Mouse (Mus musculus) retina, postnatal 7 days (tissue): ENCODE data around the gene Cables2.
"Not testable (repeated sequence)": the region's sequence is repeated elsewhere in the genome, so short reads cannot be mapped to it uniquely, and the experiment has no call there.

Experiments
- DNase-seq: peaks from one replicate; pipeline ENCODE4 v3.0.0-alpha.2; 2012; ENCODE audit warnings: low read depth, low spot score

Gene Cables2

DNA sequence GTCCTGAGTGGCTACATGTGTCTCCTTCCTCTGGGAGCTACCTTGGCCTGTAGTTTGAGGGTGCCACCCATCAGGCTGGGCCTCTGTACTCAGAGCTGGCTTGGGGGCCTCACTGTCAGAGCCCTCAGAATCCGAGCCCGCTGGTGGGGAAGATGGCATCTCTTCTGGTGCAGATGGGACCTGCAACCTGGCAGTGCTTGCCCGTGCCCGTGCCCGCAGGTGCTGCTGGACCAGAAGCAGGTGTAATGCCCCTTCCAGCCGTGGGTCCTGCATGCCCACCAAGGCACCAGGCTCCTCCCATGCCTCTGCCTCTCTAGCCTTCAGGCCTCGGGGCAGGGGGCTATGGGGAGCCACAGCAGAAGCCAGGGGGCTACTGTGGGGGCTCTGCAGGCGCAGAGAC, 6.0 kb upstream of the Cables2 start:
- no peak for DNase-seq

DNA sequence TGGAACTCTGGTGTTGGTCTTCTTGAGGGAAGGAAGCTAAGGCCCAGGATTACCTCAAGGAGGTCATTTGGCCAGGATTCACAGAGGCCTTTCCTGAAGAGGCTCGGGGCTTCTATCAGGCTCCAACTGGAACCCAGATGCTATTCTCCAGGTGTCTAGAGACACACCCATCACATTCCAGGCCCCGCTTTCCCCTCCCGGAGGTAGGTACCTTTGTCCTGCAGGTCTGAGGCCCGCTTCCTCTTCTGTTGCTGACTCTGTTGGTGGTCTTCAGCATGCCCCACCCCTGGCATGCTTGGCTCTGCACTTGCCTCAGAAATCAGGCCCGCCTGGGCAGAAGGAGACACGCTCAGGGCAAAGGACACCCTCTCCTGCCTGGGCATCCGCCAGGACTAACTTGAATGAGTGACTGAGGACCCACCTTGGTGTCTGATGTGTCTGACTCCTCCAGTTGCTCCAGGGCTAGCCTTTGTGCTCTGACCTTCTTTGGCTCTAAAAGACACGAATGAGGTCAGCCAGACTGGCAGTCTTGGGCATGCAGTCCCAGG, 4.6 kb upstream of the Cables2 start:
- DNase-seq = no peak

DNA sequence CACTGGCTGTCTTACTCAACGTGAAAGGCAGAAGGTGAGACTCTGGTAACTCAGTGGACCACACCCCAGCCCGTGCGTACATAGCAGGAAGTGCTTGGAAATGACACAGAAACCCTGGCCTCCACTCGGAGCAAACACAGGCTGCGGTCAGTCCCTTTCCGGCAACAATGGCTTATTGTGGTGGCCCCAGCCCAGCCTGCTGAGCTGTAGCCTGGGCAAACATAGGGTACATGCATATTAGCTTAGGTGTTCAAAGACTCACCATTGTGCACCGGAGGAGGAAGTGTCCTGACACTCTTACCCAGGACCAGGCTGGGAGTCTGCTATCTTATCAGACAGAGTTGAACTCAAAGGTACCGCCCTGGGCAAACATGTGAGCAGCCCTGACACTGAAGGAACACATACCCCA, 3.6 kb upstream of the Cables2 start:
- no peak for DNase-seq

DNA sequence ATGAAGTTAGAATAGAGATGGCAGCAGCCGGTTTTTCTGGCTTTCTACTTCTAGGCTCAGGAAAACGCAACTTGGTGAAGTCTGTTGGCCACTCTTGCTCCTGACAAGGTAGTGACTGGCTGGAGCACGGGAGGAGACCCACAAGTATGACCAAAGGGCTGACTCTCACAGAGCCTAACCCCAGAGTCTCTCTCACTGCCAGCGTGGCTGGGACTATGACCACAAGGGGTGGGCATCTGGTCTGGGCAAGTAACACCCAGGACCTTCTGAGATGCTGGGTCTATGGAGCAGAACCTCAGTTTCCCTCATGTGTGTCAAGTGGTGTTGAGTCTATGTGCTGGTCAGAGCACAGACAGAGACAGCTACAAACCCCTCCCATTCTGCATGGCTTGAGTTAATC, 3.1 kb upstream of the Cables2 start:
- DNase-seq = no peak

DNA sequence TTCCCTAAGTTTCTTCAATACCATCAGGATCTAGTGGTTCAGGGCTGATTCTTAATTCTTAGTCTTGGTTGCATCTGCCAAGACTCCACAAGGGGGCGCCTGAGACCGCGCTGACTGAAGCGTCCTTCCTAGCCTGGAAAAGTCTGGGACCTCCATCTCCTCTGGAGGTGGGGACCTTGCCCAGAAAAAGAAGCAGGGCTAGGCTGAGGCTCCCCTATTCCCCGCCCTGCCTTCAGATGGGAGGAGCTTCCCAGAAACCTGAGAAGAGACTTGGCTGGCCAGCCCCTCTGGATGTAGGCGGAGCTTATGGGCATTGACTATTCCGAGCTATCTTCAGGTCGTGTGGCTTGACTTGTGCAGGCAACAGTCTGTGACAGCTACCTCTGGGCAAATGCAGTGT, 2.5 kb upstream of the Cables2 start:
- peak; percentile 76 for DNase-seq

DNA sequence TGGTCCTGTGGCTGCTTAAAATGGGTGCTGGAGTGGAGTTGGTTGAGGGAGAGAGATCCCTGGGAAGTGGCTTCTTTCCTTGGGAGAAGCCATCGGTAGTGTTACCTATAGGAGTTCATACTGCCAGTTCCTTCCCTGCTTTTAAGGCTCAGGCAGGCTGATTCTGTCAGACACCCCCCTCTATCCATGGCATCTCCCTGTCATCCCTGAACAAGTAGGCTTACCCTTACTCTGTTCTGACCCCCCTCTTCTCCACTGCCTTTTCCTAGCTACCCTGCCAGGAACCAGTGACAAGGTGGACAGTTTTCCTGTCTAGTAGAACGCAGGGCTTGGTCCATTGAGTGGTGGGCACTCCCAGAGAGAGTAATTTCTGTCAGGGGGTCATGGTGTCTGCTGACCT, 1.2 kb upstream of the Cables2 start:
- no peak for DNase-seq

DNA sequence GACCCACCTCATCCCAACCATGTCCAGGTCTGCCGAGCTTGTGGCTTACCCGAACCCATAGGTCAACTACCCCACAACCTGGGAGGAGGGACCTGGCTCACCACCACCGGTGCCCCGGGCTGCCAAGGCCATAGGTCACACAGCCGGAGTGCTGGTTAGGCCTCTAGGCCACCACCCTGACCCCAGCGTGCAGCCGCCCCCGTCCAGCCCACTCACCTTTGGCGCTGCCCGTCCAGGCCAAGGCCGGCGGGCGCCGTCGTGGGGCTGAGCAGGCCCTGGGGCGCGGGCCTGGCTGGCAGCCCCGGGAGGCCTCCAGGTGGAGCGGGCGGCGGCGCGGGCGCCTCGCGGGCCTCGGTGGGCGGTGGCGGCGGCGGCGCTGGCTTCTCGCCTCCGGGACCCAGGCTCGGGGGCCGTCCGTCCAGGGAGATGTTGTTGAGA, 393 bp downstream of the Cables2 start:
- peak; percentile 19 for DNase-seq

DNA sequence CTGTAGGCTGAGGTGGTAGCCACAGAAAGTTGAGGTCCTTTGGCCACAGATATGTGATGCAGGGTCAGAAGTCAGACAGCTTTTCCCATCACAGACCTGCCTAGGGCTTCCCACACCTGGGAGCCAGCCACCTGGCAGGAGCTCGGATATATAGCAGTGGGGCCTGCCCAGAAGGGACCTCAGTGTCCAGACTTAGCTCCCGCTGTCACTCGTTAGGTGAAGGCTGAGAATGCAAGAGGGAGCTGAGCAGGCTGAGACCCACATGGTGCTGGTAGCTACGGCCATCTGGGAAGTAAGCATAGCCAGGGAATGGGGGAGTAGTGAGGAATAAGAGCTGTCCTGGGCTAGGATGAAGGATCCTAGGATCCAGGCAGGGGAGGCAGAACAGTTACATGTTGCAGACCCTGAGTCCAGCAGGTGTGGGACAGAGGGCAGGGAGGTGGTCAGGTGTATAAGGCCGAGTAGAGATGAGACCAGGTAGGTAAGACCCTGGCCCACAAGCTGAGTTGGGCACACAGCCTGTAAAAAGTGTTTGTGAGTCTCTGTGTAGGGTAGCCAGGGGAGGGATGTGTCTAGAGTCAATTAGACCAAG, 1.4 kb downstream of the Cables2 start:
- no peak for DNase-seq

DNA sequence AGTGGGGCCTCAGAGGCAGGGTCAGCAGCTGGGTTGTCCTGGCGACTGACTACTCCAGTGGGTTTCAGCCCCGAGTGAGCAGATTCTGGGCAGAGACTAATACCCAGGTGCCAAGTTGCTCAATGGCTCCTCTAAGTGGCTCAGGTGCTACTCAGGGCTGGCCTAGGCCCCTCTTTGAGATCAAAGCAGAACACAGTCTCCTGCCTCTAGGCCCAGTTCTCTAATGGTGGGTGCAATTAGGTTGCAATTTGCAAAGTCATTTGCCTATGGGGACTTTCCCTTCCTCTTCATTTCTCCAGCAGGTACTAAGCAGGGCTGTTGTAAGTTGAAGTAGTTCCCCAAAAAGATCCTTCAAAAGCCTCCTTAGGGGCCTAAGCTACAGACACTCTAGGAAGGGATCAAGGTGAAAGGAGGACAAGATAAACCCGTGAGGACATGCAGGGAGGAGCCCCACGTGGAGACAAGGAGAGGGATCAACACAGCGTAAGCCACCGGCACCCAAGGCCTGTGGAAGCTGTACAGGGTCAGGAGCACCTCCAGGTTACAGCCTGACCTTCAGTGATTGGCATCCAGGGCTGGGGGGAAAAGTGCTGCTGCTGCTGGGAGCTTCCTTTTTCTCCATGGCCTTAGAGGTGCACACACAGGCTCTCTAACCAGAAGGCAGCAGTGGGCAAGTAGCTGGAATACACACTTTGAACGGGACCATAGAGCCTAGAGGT, 2.6 kb downstream of the Cables2 start:
- no peak for DNase-seq

DNA sequence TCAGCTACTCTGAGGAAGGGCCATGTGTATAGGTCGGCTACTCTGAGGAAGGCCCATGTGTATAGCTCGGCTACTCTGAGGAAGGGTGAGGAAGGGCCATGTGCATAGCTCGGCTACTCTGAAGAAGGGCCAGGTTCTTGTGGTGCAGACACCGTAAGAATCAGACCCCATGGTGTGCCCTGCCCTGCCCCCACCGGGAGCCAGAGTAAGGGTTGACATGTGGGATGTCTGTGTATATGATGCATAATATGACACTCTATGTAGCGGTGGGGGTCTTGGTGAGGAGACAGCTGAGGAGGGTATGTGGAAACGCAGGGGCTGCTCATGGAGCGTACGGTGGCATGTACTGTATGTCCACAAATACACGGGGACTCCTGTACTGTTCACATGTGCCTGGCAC, 4.0 kb downstream of the Cables2 start:
- no peak for DNase-seq

DNA sequence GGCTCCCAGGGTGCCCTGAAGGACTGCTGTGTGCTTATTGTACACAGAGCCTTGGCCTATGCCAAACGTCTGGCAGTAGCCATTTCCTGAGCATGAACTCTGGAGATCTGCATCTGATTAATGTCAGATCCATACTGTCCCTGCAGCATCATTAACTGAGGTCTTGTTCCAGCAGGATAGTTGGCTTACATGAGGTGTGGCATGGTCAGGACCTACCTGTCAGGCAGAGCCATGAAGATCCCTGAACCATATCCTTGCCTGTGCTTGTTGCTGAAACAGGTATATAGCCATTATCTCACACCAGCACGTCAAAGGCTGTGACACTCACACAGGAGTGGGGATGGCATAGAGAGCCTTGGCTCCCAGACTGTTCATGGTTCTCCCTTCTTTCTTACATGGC, 5.3 kb downstream of the Cables2 start:
- DNase-seq = no peak

DNA sequence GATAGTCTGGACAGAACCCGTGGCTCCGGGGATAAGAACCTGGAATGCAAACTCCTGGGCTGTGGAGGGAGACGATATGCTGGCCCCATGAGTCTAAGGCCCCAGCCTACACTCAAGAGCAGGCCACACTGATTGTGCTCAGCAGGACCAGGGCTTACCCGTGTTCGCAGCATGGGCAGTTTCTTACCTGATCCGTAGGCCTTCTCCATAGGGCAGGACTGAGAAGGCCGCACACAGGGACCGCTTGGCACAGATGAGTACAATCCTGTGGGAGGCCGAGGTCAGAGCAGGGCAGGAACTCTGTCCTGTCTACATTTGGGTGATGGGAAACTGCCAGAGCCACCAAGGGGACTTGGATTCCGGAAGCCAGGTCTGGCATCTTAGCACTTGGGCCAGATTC, 10.4 kb downstream of the Cables2 start:
- no peak for DNase-seq

DNA sequence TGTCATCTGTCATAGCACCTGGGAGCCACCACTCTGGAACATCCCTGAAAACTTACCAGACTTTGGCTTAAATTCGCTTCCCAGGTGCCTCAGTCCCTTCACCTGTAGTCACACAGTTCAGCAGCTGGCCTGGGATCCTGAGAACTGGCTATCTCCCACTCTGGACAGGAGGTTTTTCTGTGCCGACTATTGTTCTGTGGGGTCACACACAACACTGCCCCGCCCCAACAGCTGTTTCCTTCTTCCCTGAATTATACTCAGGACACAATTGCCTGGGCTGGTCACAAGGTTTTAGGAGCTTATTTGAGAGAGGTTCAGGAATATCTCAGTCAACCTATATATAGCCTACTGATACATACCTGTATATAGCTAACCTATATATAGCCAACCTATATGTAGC, 10.9 kb downstream of the Cables2 start:
- no peak for DNase-seq

DNA sequence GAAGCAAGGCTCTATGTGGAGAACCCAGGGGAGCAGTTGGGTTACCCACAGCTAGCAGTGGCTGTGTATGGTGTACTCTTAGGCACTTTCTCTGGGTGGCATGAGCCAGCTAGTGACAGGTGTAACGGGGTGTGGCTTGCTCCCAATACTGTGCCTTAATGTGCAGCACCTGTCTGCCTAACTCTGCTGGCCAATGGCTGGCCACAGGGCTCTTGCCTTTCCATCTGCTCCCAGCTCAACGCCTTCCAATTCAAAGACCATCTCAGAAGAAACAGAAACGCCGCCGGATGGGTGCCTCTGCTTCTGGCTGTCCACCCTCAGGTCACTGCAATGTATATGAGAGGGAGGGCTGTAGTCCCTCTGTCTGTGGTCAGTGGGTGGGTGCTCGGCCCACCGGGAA, 11.4 kb downstream of the Cables2 start:
- DNase-seq = no peak

DNA sequence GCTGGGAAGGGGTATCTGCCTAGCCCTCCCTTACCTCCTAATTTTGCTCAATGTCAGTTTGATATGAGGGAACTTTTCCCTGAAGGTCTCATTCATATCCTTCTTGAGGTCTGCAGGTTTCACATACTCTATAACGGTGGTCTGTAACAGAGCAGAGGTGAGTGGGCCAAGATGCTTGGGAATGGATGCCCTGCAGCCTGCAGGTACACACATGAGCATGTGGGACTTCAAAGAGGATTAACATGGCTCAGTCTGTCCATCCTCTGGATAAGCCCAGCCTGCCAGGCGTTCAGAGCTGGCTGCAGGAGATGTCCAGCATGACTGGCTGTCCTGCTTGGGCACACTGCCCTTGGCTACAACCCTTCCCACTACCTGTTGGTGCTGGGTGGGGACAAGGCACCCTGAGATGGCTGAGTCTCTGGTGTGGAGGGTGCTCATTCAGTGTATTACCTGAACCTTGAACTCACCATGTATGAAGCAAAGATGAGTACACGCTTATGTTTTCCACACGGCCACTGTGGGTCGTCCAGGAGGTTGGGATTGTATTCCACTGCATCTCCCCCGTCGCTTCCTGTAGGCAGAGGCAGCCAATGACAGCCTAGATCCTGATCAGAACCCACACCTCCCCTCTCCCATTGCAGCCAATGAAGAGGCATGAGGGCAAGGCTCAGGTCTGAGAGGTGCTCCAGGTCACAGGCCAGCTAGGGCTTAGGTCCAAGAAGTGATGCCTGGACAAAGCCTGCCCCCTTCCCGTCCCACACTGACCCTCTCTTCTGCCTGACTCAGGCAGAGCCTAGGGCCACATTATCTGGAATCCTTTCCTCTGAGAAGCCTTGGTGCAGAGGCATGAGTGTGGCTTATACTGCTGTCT, 12.5 kb downstream of the Cables2 start:
- no peak for DNase-seq

DNA sequence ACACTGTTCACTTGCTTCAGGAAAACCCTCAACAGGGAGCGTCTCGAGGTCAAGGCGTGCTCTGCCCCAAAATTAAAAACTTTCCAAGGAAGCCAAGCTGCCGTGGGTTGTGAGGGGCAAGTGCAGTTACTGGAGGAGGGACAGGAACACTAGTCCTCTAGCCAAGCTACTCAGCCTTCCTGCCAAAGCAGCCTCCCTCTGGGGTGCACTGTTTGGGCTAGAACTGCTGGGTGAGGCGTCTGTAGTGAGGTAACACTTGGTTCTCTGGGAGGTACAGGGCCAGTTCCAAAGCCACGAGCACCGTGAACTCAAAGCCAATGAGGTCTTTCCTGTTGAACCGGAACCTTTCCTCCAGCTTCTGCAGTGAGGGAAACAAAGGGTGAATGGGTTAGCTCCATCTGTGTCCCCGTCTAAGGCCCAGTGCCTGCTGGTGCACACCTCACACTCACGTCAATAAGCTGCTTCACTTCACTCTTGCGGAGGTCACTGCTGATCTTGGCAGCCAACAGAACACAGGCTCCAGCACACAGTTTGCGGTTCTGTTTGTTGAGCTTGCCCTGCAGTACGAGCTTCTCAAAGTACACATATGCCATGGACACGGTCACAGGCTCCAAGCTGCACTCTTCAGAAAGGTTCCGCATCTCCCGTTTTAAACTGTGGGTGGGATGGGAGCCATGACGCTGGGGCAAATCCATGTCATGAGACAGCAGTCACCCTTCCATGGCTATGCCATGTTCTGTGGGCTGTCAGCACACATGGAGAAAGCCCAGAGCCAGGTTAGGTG, 13.3 kb downstream of the Cables2 start:
- DNase-seq = not testable (repeated sequence)

DNA sequence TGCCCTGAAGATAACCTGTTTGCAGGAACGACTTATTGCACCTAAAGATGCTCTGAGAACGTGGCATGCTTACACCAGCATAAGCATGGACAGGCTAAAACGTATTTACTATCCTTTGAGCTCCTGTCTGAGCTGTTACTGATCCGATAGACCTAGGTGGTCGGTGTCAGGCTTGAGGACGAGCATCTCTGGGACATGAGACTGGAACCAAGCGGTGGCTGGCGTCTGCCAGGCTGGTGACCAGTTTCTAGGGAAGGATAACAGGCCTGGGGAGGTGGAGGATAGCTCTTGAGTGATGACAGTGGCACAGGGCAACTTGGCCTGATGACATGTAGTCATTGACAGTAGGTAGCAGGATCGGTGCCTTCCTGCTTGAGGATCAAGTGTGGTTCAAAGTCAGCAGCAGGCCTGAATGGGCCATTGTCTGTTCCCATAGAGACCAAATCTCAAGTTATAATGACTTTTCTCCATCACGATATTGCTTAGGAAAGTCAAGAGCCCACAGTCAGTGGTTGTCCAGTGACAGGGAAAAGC, 14.3 kb downstream of the Cables2 start:
- not testable (repeated sequence) for DNase-seq

DNA sequence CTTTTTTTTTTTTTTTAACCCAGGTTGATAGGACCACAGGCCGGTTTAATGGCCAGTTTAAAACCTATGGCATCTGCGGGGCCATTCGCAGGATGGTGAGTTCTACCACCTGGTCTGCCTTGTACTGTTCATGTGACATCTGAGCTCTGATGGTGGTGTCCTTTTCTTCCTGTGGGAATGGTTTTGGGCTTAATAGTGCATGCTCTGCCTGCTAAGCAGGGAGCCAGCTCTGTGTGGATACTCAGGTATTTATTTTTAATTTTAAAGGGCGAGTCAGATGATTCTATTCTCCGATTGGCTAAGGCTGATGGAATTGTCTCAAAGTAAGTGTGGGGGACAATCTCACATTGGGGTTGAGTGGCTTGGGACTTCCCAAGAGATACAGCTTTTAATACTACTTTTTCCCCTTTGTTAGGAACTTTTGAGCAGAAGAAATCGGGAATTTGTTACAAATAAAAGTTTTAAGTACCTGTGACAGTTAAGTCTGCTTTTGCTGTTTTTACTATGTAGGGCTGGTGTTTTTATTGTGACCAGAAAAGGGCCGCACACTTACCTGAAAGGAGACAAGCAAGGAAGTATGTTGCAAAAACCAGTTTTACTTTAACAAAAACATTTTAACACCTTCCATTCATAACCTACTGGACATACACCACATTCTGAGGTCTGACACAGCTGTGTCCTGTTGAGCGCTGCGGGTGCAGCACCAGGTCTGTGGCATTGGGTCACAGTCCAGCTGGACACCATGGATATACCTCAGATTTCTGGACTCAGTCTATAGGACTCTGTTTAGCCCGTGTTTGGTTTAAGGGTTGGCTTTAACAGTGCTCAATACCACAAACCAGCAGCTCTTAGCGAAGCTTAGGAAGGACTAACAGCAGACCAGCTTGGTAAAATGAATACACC, 15.1 kb downstream of the Cables2 start:
- DNase-seq = no peak

DNA sequence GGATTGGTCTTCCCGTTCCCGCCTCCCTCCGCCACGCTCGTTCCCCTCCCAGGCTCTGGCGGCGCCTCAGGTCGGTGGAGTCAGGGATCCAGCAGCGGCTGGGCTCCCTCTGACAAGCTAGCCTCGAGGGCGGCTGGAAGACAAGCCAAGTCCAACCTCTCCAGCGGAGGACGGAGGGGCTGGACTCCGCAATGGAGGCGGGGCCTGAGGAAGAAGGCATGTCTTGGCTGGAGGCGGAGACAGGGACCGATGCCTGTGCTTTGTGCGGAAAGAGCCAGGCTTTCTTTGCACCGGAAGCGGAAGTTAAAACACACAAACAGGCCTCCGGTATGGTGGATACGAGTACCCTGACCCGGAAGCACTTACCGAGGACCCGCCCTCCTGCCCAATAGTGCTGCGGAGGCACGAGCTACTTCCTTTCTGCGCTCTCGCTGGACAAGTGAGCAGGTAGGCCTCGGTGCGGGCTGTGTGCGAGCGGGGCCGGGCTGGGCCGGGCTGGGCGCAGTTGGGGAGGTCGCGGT, 16.2 kb downstream of the Cables2 start, which contains the start of gene Rps21:
TSS of gene Rps21 (plus strand) at position 377 of the 521 bp plus-strand sequence.
- DNase-seq = peak; percentile 98
